In the genomic region with DNA sequence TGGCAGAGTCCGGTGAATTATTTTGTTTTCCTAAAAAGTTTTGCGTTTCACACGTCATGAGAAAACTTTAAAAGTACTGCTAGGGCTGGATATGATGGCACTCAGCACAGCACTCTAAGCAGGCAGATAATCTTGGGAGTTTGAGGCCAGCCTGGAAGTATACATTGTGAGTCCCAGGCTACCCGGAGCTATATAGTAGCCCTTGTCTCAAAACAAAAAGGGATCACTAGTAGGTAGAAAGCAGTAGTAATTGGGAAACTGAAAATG, we compare ENCODE assay signal across 8 mouse cellular contexts. TPM values are rescaled to one million over a fixed set of nuclear protein-coding genes. Genes with fewer than 3 reads are reported as not detected.
A peak's percentile ranks its signal among the peaks of the same experiment; 100 is the strongest.
DNase-seq lines count a peak whose midpoint lies in the region; ATAC-seq and TF ChIP-seq lines count a peak whose summit lies in the region.

No protein-coding gene starts in this region.

- ATAC-seq in erythroblast, adult 5-6 weeks (replicated peaks; ENCODE audit: low FRiP score, poor library complexity, severe bottlenecking): no peak
- no peak for ATAC-seq in liver, embryonic 12.5 days

- no peaks in the 10 kb centered on the region for H3K27me3 ChIP-seq in erythroblast, embryonic 14.5 days (ENCODE audit: control insufficient read depth)
- no peaks in the 10 kb centered on the region for H3K27me3 ChIP-seq in thymus, adult 2 months (ENCODE audit: control insufficient read depth, insufficient read depth, low read length)
- H3K27me3 ChIP-seq in liver, embryonic 12.5 days (replicated peaks): no peaks in the 10 kb centered on the region

- peak overlapping the region; percentile 86 for H3K27ac ChIP-seq in thymus, adult 2 months (ENCODE audit: control insufficient read depth, insufficient read depth, low read length)
- H3K27ac ChIP-seq in liver, embryonic 12.5 days: peak overlapping the region; percentile 86

- TF ChIP-seq CTCF in thymus, adult 2 months (IDR thresholded peaks at IDR 0.05; ENCODE audit: borderline replicate concordance, control insufficient read depth, extremely low read depth, insufficient read depth, low read length, poor library complexity): no peak

- WGBS in thymus, adult 2 months: 25% methylated on average over 4 of the region's 4 CpGs
- WGBS in liver, embryonic 12.5 days (ENCODE audit: insufficient replicate concordance): 17% methylated on average over 4 of the region's 4 CpGs

- H3K4me3 ChIP-seq in erythroblast, embryonic 14.5 days (replicated peaks): peak overlapping the region; percentile 91
- H3K4me3 ChIP-seq in thymus, adult 2 months (ENCODE audit: control insufficient read depth, insufficient read depth, low read length): no peak overlapping the region
- peak overlapping the region; percentile 85 for H3K4me3 ChIP-seq in liver, embryonic 12.5 days

- TF ChIP-seq POLR2A in thymus, adult 2 months (IDR thresholded peaks at IDR 0.05; ENCODE audit: control insufficient read depth, extremely low read depth, insufficient read depth, low read length, poor library complexity): no peak

- peak overlapping the region; percentile 84 for H3K9ac ChIP-seq in liver, embryonic 12.5 days

- H3K4me2 ChIP-seq in liver, embryonic 12.5 days: peak overlapping the region; percentile 90

- H3K4me1 ChIP-seq in erythroblast, embryonic 14.5 days (ENCODE audit: control insufficient read depth): peaks cover 50% of the 10 kb centered on the region
- peaks cover 3% of the 10 kb centered on the region for H3K4me1 ChIP-seq in thymus, adult 2 months (replicated peaks; ENCODE audit: control insufficient read depth, insufficient read depth, low read length)
- peaks cover 59% of the 10 kb centered on the region for H3K4me1 ChIP-seq in liver, embryonic 12.5 days

- no peaks in the 10 kb centered on the region for H3K9me3 ChIP-seq in erythroblast, embryonic 14.5 days (ENCODE audit: control insufficient read depth, low read length)
- H3K9me3 ChIP-seq in liver, embryonic 12.5 days (replicated peaks): no peaks in the 10 kb centered on the region

- no peak for DNase-seq in thymus, adult 2 months
- no peak for DNase-seq in thymus, adult 18-20 months
- DNase-seq in cerebellum, postnatal 10 days: no peak
- DNase-seq in frontal cortex, postnatal 25 days (ENCODE audit: low spot score in 2 of 2): no peak
- no peak for DNase-seq in kidney, postnatal 14 days

- H3K36me3 ChIP-seq in erythroblast, embryonic 14.5 days (ENCODE audit: control insufficient read depth): no peaks in the 10 kb centered on the region; the same call in 1 of the 2 replicates
- no peaks in the 10 kb centered on the region for H3K36me3 ChIP-seq in thymus, adult 2 months (ENCODE audit: control insufficient read depth, insufficient read depth, low read length)
- H3K36me3 ChIP-seq in liver, embryonic 12.5 days: no peaks in the 10 kb centered on the region

RNA-seq across cellular contexts. Expression of a gene that starts 0.6 kb away (rescaled TPM):
- polyA plus RNA-seq in erythroblast, embryonic 14.5 days (2012): not detected in 2 replicates
- total RNA-seq in erythroblast, adult 5-6 weeks (2015; ENCODE audit: low replicate concordance): 1.7 TPM in 1 of 2 replicates, not detected in the other
- total RNA-seq in erythroblast, adult 5-6 weeks (2017; ENCODE audit: low replicate concordance): 0.98 TPM in 1 of 2 replicates, not detected in the other
- 3.1 and 3.4 TPM in 2 replicates for polyA plus RNA-seq in thymus, adult 2 months (2012; rRNA removed)
- polyA plus RNA-seq in liver, embryonic 12.5 days (2016; fragmentation: Nextera tagmentation; extraction: Ambion mirVana): 2.1 and 2.6 TPM in 2 replicates

RNA-seq across cellular contexts. Expression of a gene that starts 2.9 kb away (rescaled TPM):
- polyA plus RNA-seq in erythroblast, embryonic 14.5 days (2012): 31.1 and 40.0 TPM in 2 replicates
- total RNA-seq in erythroblast, adult 5-6 weeks (2015; ENCODE audit: low replicate concordance): 430 and 441 TPM in 2 replicates
- total RNA-seq in erythroblast, adult 5-6 weeks (2017; ENCODE audit: low replicate concordance): 422 and 539 TPM in 2 replicates
- polyA plus RNA-seq in thymus, adult 2 months (2012; rRNA removed): 63.9 and 72.5 TPM in 2 replicates
- 113 and 116 TPM in 2 replicates for polyA plus RNA-seq in liver, embryonic 12.5 days (2016; fragmentation: Nextera tagmentation; extraction: Ambion mirVana)

RNA-seq across cellular contexts. Expression of a gene that starts 36.0 kb away (rescaled TPM):
- polyA plus RNA-seq in erythroblast, embryonic 14.5 days (2012): 1.8 and 2.1 TPM in 2 replicates
- 18.4 and 25.9 TPM in 2 replicates for total RNA-seq in erythroblast, adult 5-6 weeks (2015; ENCODE audit: low replicate concordance)
- total RNA-seq in erythroblast, adult 5-6 weeks (2017; ENCODE audit: low replicate concordance): 13.8 and 16.7 TPM in 2 replicates
- polyA plus RNA-seq in thymus, adult 2 months (2012; rRNA removed): 89.3 and 92.4 TPM in 2 replicates
- 75.0 and 77.3 TPM in 2 replicates for polyA plus RNA-seq in liver, embryonic 12.5 days (2016; fragmentation: Nextera tagmentation; extraction: Ambion mirVana)

Comparison
In these comparisons a context has a peak if more than half of its experiments do, and no peak if none do; other contexts are left out.
1. RNA of a gene that starts 36.0 kb away (polyA plus RNA-seq): 89.3 to 92.4 TPM in thymus, adult 2 months and 75.0 to 77.3 TPM in liver, embryonic 12.5 days; 1.8 to 2.1 TPM in erythroblast, embryonic 14.5 days; every median in the first group is over 10 times any median in the second.